In genomic region chr7:63911383-63912233, GRCm38 (mm10) we compare ENCODE assay signal across 7 mouse cellular contexts. TPM values are rescaled to one million over a fixed set of nuclear protein-coding genes. Genes with fewer than 3 reads are reported as not detected.
DNase-seq lines count a peak whose midpoint lies in the region; ATAC-seq and TF ChIP-seq lines count a peak whose summit lies in the region.

No protein-coding gene starts in this region.

- no peaks in the 10 kb centered on the region for H3K9me3 ChIP-seq in G1E (replicated peaks)
- no peaks in the 10 kb centered on the region for H3K9me3 ChIP-seq in forebrain, embryonic 12.5 days
- H3K9me3 ChIP-seq in limb, embryonic 13.5 days: no peaks in the 10 kb centered on the region
- no peaks in the 10 kb centered on the region for H3K9me3 ChIP-seq in midbrain, embryonic 16.5 days (replicated peaks; ENCODE audit: control insufficient read depth, low read length, poor library complexity, severe bottlenecking)

- no peak overlapping the region for H3K4me2 ChIP-seq in forebrain, embryonic 12.5 days
- no peak overlapping the region for H3K4me2 ChIP-seq in limb, embryonic 13.5 days (replicated peaks)
- H3K4me2 ChIP-seq in midbrain, embryonic 16.5 days (ENCODE audit: low read length): no peak overlapping the region

- intact Hi-C loops in heart, postnatal 25 days (cut with DNase I): loop anchor here (1.0 to 2.0 kb wide), 2 partner anchors 14 to 25 kb away; no protein-coding TSS in a partner anchor

- no peak overlapping the region for H3K9ac ChIP-seq in forebrain, embryonic 12.5 days
- H3K9ac ChIP-seq in limb, embryonic 13.5 days: no peak overlapping the region
- H3K9ac ChIP-seq in midbrain, embryonic 16.5 days (ENCODE audit: low read depth, low read length): no peak overlapping the region

- peak overlapping the region; percentile 21; the same call in 1 of the 2 replicates for H3K27ac ChIP-seq in forebrain, embryonic 12.5 days
- peak overlapping the region; percentile 28; the same call in 1 of the 2 replicates for H3K27ac ChIP-seq in limb, embryonic 13.5 days
- H3K27ac ChIP-seq in midbrain, embryonic 16.5 days (ENCODE audit: low read length): peak overlapping the region; percentile 12; the same call in 1 of the 2 replicates

- no peak for DNase-seq in G1E (ENCODE audit: low spot score)
- peak; percentile 80 for DNase-seq in adrenal gland, adult 8-10 months
- peak; percentile 86 for DNase-seq in heart, postnatal 25 days (ENCODE audit: low spot score)
- no peak for DNase-seq in right cerebral cortex, postnatal 25 days

- H3K36me3 ChIP-seq in G1E (replicated peaks): peaks cover 59% of the 10 kb centered on the region
- no peaks in the 10 kb centered on the region for H3K36me3 ChIP-seq in forebrain, embryonic 12.5 days (replicated peaks)
- no peaks in the 10 kb centered on the region for H3K36me3 ChIP-seq in limb, embryonic 13.5 days
- H3K36me3 ChIP-seq in midbrain, embryonic 16.5 days (ENCODE audit: control insufficient read depth, insufficient read depth, low read length): no peaks in the 10 kb centered on the region

- no peak for ATAC-seq in G1E (ENCODE audit: extremely low read depth, insufficient number of reproducible peaks, low FRiP score, poor library complexity, severe bottlenecking)
- ATAC-seq in forebrain, embryonic 12.5 days (ENCODE audit: low FRiP score): no peak
- ATAC-seq in limb, embryonic 13.5 days (ENCODE audit: low FRiP score, low read depth): no peak
- ATAC-seq in midbrain, embryonic 16.5 days: peak; percentile 16; the same call in 1 of the 2 replicates

- peak overlapping the region; percentile 57; the same call in 1 of the 2 replicates for H3K4me3 ChIP-seq in G1E (ENCODE audit: low read depth, low read length)
- H3K4me3 ChIP-seq in forebrain, embryonic 12.5 days (replicated peaks): no peak overlapping the region
- no peak overlapping the region for H3K4me3 ChIP-seq in limb, embryonic 13.5 days
- no peak overlapping the region for H3K4me3 ChIP-seq in midbrain, embryonic 16.5 days (ENCODE audit: low read depth, low read length)

- peaks cover 95% of the 10 kb centered on the region for H3K4me1 ChIP-seq in G1E (ENCODE audit: insufficient read depth, low read depth, low read length)
- peaks cover 61% of the 10 kb centered on the region for H3K4me1 ChIP-seq in forebrain, embryonic 12.5 days
- peaks cover 63% of the 10 kb centered on the region for H3K4me1 ChIP-seq in limb, embryonic 13.5 days
- H3K4me1 ChIP-seq in midbrain, embryonic 16.5 days (ENCODE audit: control insufficient read depth, insufficient read depth, low read length): peaks cover 36% of the 10 kb centered on the region

- no peaks in the 10 kb centered on the region for H3K27me3 ChIP-seq in G1E (ENCODE audit: insufficient read depth, low read length)
- no peaks in the 10 kb centered on the region for H3K27me3 ChIP-seq in forebrain, embryonic 12.5 days
- no peaks in the 10 kb centered on the region for H3K27me3 ChIP-seq in limb, embryonic 13.5 days
- H3K27me3 ChIP-seq in midbrain, embryonic 16.5 days (ENCODE audit: control insufficient read depth, insufficient read depth, low read depth, low read length): no peaks in the 10 kb centered on the region

- 63% methylated on average over 8 of the region's 8 CpGs for WGBS in forebrain, embryonic 12.5 days
- WGBS in limb, embryonic 13.5 days: 52% methylated on average over 8 of the region's 8 CpGs
- WGBS in midbrain, embryonic 16.5 days: 62% methylated on average over 8 of the region's 8 CpGs

- no peak for TF ChIP-seq CTCF in G1E (IDR thresholded peaks at IDR 0.05; ENCODE audit: low read depth, low read length)

RNA-seq across cellular contexts. Expression of gene E030018B13Rik, which starts 5.0 kb away (rescaled TPM):
- total RNA-seq in G1E (2014; fragmentation: Nextera tagmentation): not detected in 2 replicates
- total RNA-seq in G1E (2017): not detected in 2 replicates
- not detected in 2 replicates for polyA plus RNA-seq in G1E (2012)
- under 1 TPM in 1 of 4 experiments, not detected in 3; 0.45 TPM for total RNA-seq in adrenal gland, adult 8-10 months (2022)
- not detected in 2 replicates for polyA plus RNA-seq in forebrain, embryonic 12.5 days (2016; fragmentation: Nextera tagmentation; extraction: Ambion mirVana)
- total RNA-seq in heart, postnatal 25 days (2021): not detected
- 0.14 TPM in 1 of 2 replicates, not detected in the other for polyA plus RNA-seq in limb, embryonic 13.5 days (2015; fragmentation: Nextera tagmentation; extraction: Ambion mirVana)
- 0.21 TPM in 1 of 2 replicates, not detected in the other for polyA plus RNA-seq in midbrain, embryonic 16.5 days (2015; fragmentation: Nextera tagmentation; extraction: Ambion mirVana)

RNA-seq across cellular contexts. Expression of gene Klf13, which starts 27.1 kb away (rescaled TPM):
- total RNA-seq in G1E (2014; fragmentation: Nextera tagmentation) (86.9 and 89.5 TPM in 2 replicates), G1E (2017) (14.6 and 16.3 TPM in 2 replicates)
- 57.2 and 68.1 TPM in 2 replicates for polyA plus RNA-seq in G1E (2012)
- 10 to 100 TPM; 56.8 to 83.6 (median 74.3) TPM for total RNA-seq in adrenal gland, adult 8-10 months (2022)
- 21.9 and 26.1 TPM in 2 replicates for polyA plus RNA-seq in forebrain, embryonic 12.5 days (2016; fragmentation: Nextera tagmentation; extraction: Ambion mirVana)
- 10 to 100 TPM; 43.8 to 63.8 TPM for total RNA-seq in heart, postnatal 25 days (2021)
- 20.1 and 20.9 TPM in 2 replicates for polyA plus RNA-seq in limb, embryonic 13.5 days (2015; fragmentation: Nextera tagmentation; extraction: Ambion mirVana)
- polyA plus RNA-seq in midbrain, embryonic 16.5 days (2015; fragmentation: Nextera tagmentation; extraction: Ambion mirVana): 19.9 and 21.6 TPM in 2 replicates

Comparison
In these comparisons a context has a peak if more than half of its experiments do, and no peak if none do; other contexts are left out.
1. DNase-seq: peak in adrenal gland, adult 8-10 months (single experiment) and heart, postnatal 25 days (single experiment); none in G1E (single experiment) and right cerebral cortex, postnatal 25 days (single experiment).
2. Peak in every context shown above with its lines, with median percentiles within 50 percentile points of each other: H3K27ac ChIP-seq.